Mouse (Mus musculus) kidney, postnatal 4 days (tissue): ENCODE measurements at regions not wholly inside any gene's neighbourhood (a gene's known extent, or its start where the extent isn't known, plus 50 kb on each side); places are given as distances from the start of the nearest gene placed in this dataset.

Experiments
- DNase-seq, 2 experiments: peaks; one replicate each; pipeline ENCODE4 v3.0.0; 2021; ENCODE audit warnings: mixed read lengths in 2 of 2

GRCm38 (mm10) chr3:105130228-105130627, 63.6 kb downstream of the 4930564D02Rik start:
- no peak for DNase-seq

- DNase-seq, result no peak
These were observed 64.4 kb downstream of the 4930564D02Rik start for GRCm38 (mm10) chr3:105131053-105131452.

GRCm38 (mm10) chr3:105133011-105133410, 66.4 kb downstream of the 4930564D02Rik start:
- no peak for DNase-seq

GRCm38 (mm10) chr3:105141170-105141971, 74.7 kb downstream of the 4930564D02Rik start:
- DNase-seq, result no peak

- no peak for DNase-seq
These were observed 76.0 kb downstream of the 4930564D02Rik start for GRCm38 (mm10) chr3:105142631-105143030.

GRCm38 (mm10) chr3:105151475-105152157, 85.0 kb downstream of the 4930564D02Rik start:
- DNase-seq, result peak; percentile 76 to 79

- no peak for DNase-seq
These were observed 85.5 kb downstream of the 4930564D02Rik start for GRCm38 (mm10) chr3:105152158-105152541.

- DNase-seq, result no peak
These were observed 91.7 kb downstream of the 4930564D02Rik start for GRCm38 (mm10) chr3:105158376-105158775.

GRCm38 (mm10) chr3:105165355-105165754, 98.7 kb downstream of the 4930564D02Rik start:
- DNase-seq, result peak; percentile 90 to 91

GRCm38 (mm10) chr3:105169117-105169516, 102.5 kb downstream of the 4930564D02Rik start:
- peak; percentile 15 to 25 for DNase-seq

GRCm38 (mm10) chr3:105171527-105171926, 104.9 kb downstream of the 4930564D02Rik start:
- no peak for DNase-seq

GRCm38 (mm10) chr3:105172054-105172453, 105.4 kb downstream of the 4930564D02Rik start:
- DNase-seq, result no peak

- DNase-seq, result no peak
These were observed 124.7 kb downstream of the 4930564D02Rik start for GRCm38 (mm10) chr3:105191303-105191702.

- no peak for DNase-seq
These were observed 125.2 kb downstream of the 4930564D02Rik start for GRCm38 (mm10) chr3:105191830-105192229.

- DNase-seq, result no peak
These were observed 134.1 kb downstream of the 4930564D02Rik start for GRCm38 (mm10) chr3:105200735-105201134.

- no peak for DNase-seq
These were observed 142.5 kb downstream of the 4930564D02Rik start for GRCm38 (mm10) chr3:105209164-105209563.

- no peak for DNase-seq
These were observed 144.4 kb downstream of the 4930564D02Rik start for GRCm38 (mm10) chr3:105211023-105211422.

GRCm38 (mm10) chr3:105211726-105212125, 145.1 kb downstream of the 4930564D02Rik start:
- DNase-seq, result no peak

GRCm38 (mm10) chr3:105214867-105215266, 148.2 kb downstream of the 4930564D02Rik start:
- no peak for DNase-seq

- DNase-seq, result no peak
These were observed 149.1 kb downstream of the 4930564D02Rik start for GRCm38 (mm10) chr3:105215729-105216128.

GRCm38 (mm10) chr3:105219630-105220029, 153.0 kb downstream of the 4930564D02Rik start:
- DNase-seq, result no peak

GRCm38 (mm10) chr3:105220641-105221040, 154.0 kb downstream of the 4930564D02Rik start:
- DNase-seq, result no peak

GRCm38 (mm10) chr3:105222925-105223324, 156.3 kb downstream of the 4930564D02Rik start:
- no peak for DNase-seq

- peak; percentile 6 to 13 for DNase-seq
These were observed 157.0 kb downstream of the 4930564D02Rik start for GRCm38 (mm10) chr3:105223671-105224070.
